Mouse (Mus musculus) cerebellum, adult 9-10 months (tissue): ENCODE results near the gene Mrps2.
"Not testable (repeated sequence)": the region's sequence is repeated elsewhere in the genome, so short reads cannot be mapped to it uniquely, and the experiment has no call there.

Experiments
- DNase-seq: peaks from one replicate; pipeline ENCODE4 v3.0.0; 2022

Mrps2 gene

DNA sequence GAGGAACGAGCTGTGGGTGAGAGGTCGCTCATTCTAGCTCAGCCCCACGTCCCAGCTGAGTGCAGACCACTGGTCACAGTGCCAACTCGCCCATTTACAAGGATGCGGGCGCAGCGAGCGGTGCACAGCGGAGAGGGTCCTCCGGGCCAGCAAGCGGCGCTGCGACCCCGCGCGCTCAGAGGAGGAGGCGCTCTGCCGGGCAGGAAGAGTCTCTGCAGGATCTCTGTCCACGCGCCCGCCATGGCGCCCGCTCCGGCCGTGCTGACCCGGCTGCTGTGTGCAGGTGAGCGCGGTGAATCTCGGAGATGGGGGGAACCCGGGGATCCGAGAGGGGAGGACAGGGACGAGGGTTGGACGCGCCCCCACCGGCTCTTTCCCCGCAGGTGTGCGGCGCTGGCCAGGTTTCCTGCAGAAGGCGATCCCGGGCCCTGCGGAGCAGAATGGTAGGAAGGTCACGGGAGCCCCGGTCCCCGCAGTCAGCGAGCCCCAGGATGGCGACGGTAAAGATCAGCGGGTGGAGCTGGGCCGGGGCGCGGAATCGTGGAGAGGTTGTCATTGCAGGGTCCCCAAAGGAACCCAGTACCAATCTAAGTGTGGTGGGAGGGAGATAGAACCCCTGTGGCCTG, at the start of gene Mrps2:
Gene Mrps2, plus strand, starts transcription at position 207 of the 626 bp plus-strand sequence.
- DNase-seq = peak; percentile 83

- DNase-seq = peak; percentile 98
These were observed 48.0 kb upstream of the Mrps2 start for GRCm38 (mm10) chr2:28419898-28420297.

GRCm38 (mm10) chr2:28423167-28423566, 44.7 kb upstream of the Mrps2 start:
- peak; percentile 50 for DNase-seq

DNA sequence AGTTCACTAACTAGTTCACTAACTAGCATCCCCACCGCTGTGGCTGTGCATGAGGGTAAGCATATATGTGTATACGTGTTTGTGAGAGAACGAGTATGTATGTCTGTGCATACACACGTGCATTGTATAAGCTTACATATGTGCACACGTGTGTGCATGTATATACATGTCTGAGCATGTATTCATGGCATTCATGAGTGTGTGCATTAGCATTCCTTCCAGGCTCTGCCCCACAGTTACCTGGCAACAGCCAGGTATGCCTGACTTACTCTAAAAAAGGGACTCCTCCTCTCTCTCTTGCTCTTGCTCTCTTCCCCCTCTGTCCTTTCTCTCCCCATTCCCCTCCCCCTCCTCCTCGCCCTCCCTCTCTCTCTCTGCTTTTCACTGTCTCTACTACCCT, 40.6 kb upstream of the Mrps2 start:
- no peak for DNase-seq

DNA sequence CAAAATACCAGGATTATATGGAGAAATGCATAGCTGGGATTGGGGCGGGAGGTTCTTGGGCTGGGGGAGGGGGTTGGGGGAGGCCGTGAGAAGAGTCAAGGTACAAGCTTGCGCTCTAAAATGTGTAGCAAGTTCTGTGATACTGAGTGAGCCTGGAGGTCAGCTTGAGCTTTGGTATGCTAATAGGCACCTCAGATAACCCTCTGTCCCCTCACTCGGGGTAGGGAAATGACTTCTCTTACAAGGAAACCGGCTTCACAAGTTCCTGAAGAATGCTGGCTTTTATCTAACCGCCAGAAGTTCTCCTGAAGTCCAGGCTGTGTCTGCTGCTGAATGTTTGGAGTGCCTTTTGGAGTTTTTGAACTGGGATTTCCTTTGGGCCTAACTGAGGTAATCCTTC, 37.0 kb upstream of the Mrps2 start:
- no peak for DNase-seq

GRCm38 (mm10) chr2:28432811-28433210, 35.1 kb upstream of the Mrps2 start:
- DNase-seq = no peak

- DNase-seq = no peak
These were observed 34.4 kb upstream of the Mrps2 start for GRCm38 (mm10) chr2:28433512-28433911.

GRCm38 (mm10) chr2:28435401-28435800, 32.5 kb upstream of the Mrps2 start:
- DNase-seq = no peak

DNA sequence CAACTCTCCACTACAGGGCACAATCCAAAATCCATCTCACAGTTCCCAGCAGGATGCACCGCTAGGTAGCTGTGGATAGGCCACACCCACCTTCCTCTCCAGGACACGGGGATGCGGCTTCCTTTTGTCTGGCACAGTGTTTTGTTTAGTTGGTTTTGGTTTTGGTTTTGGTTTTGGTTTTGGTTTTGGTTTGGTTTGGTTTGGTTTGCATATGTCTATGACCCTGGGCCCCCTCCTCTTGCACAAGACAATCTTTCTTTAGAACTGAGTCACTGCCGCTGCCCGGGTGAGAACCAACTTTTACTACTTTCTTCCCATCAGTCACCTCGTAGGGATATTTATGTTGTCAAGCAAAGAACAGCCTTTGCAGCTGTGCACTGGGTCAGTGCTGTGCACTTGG, 27.0 kb upstream of the Mrps2 start:
- no peak for DNase-seq

DNA sequence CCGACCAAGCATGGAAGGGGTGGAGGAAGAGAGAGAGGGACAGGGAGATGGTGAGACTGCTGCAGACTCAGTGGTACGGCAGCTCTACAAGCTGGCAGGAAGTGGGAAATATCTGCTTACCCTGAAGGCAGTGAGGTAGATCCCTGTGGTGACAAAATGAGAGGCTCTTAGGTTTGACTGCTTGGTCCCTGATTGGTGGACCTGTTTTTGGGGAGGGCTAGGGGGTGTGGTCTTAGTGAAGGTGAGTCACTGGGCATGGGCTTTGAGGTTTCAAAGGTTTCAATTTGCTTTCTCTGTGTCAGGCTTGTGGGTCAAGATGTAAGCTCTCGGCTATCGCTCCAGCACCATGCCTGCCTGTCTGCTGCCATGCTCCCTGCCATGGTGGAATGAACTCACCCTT, 22.8 kb upstream of the Mrps2 start:
- DNase-seq = no peak

DNA sequence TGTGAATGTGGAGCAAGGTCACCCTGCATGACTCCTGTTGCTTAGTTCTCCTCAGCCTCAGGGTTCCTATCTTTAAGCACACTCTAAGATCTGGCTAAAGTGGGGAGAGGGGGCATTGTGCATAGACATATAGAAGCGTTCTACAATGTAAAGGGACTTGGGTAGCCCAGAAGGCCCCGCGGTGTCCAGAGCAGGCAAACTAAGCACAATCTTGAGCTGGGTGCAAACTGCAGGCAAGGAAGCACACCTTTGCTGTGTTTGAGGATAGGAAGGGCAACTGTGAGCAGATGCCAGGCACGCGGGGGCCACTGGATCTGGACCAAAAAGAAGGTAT, 21.7 kb upstream of the Mrps2 start:
- peak; percentile 26 for DNase-seq

DNA sequence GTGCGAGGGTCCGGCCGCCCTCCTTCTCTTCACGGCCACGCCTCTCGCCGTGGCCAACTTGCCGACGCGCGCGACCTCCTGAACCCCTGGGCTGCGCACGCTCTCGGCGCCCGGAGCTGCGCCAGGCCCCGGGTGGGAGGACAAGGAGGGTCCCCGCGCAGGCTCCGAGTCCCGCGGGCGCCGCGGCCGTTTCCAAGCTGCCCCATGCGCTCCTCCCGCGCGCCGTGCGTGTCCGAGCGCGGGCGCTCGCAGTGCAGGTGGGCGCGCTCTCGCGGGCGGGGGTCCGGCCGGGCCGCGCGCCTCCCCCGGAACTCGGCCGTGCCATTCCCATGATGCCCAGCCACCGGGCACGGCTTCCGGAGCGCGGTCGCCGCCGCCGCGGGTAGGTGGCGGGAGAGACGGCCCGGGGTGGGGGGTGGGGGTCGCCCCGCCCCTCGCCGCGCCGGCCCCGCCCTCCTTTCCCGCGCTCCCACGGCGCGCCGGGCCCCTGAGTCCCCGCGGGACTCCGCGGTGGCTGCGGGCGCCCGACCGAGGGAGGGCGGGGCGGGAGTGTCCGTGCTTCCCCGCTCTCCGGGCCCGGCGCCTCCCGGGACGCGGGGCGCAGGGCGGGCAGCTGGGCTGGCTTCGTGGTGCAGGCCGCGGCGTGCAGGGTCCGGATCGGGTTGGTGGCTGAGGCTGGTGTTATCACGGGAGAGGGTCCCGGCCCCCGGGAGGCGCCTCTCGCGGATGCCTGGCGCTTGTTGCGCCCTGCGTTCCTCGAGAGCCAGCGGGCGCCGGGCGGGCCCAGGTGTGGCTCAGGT, 21.2 kb upstream of the Mrps2 start, which contains the start of gene Ppp1r26:
Gene Ppp1r26, plus strand, starts transcription at position 286 of the 800 bp plus-strand sequence.
- DNase-seq = peak; percentile 43

- no peak for DNase-seq
These were observed 20.6 kb upstream of the Mrps2 start for GRCm38 (mm10) chr2:28447315-28447670.

DNA sequence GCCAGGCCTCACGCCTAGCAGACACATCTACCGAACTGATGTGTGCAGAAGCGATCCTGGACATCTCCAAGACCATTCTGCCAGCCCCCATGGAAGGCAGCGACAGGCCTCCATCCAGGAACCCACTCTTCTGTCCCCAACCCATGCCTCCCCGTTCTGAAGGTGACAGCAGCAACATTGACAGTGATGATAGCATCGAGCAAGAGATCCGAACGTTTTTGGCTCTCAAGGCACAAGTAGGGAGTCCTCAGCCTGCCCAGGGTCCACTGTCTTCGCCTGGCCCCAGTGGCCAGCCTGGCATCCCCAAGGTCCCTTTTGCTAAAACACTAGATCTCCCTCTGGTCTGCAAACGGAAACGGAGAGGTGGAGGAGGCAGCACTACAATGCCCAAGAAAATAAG, 16.2 kb upstream of the Mrps2 start:
- no peak for DNase-seq

- no peak for DNase-seq
These were observed 14.3 kb upstream of the Mrps2 start for GRCm38 (mm10) chr2:28453539-28453938.

GRCm38 (mm10) chr2:28456616-28457015, 11.2 kb upstream of the Mrps2 start:
- DNase-seq = no peak

DNA sequence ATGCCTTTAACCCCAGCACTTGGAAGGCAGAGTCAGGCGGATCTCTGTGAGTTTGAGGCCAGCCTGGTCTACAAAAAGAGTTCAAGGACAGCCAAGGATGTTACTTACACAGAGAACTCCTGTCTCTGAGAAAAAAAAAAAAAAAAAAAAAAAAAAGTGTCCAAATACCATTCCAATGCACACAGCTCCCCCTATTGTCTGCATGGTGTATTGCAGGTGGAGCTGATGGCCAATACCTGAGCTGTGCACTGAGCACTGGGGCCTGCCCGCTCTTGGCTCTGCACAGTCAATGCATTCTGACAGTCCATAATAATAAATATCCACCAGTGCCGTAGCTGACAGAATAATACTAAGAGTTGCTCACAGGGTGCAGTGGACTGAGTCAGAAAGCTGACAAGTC, 3.9 kb upstream of the Mrps2 start:
- peak; percentile 83 for DNase-seq

DNA sequence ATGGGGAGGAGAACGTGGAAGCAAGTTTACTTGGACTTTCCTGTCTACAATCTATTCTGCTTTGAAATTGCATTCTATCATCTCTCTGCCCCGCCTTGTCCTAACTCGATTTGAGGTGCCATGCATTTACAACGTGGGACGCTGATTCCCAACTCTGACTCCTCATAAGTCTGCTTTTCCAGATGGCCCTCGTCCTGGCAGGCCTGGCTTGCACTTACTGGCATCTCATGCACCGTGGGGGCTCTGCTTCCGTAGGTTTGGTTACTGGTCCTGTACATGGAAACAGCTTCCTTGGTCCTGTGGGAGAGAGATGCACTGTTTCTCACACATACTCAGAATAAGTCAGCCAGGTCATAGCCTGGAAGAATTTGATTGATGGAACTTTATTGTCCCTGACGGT, 2.9 kb upstream of the Mrps2 start:
- no peak for DNase-seq

DNA sequence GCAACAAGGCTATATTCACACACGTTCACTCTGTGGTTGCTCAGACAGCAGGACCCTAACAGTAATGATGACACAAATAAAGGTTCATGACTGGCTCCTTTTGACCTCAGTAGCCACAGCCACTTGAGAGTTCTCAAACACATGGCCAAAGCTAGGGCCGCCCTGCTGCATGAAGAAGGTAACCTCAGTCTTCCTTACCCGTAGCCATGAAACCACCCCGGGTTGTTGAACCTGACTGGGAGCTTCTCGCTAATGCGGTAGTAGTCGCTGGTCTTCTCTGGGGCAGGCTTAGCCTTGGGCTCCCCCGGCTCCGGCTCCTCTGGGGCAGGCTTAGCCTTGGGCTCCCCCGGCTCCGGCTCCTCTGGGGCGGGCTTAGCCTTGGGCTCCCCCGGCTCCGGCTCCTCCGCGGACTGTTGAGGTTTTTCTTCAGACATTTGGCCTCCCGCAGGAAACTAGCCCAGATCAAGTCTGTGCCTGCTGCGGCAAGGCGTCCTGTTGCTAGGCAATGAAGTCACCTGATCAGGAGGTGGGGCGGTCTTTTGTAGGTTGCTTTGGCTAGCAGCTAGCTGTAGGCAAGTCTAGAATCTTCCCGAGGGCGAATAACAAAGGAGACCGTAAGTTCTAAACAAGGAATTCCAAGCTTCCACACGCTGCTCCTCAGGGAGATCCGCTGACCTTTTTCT, 1.9 kb upstream of the Mrps2 start, which contains the start of gene 1700007K13Rik:
Gene 1700007K13Rik, minus strand, starts transcription at position 497 of the 683 bp plus-strand sequence.
- peak; percentile 81 for DNase-seq

DNA sequence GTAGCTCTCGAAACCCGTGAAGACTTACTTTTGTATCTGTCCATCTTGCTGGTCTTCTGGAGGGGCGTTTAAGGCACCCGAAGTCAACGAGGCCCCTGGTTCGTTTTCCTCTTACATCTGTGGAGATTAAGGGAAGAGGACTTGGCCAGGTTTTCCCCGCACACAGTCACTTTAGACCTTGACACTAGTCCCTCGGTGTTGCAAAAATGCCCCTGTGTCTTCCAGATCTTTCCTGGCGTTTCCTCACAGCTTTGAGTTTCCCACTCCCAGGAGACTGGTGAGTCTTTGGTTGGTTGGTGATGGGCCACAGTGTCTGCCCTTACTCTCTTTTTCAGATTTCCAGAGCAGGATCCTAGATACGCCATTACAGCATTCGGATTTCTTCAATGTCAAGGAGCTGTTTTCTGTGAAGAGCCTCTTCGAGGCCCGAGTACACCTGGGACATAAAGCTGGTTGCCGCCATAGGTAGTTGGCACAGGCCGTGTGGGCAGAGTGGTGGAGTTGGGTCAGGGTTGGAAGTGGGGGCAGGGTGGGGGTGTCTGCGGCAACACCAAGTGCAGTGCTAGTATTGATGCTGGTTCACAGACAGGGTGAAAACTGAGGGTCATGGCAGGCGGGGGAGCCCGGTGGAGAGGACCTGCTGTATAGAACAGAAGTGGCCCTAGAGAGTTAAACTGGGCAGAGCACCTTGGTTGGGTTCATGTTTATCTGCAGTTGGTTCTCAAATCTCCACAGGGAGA, 790 bp downstream of the Mrps2 start:
- DNase-seq = no peak

DNA sequence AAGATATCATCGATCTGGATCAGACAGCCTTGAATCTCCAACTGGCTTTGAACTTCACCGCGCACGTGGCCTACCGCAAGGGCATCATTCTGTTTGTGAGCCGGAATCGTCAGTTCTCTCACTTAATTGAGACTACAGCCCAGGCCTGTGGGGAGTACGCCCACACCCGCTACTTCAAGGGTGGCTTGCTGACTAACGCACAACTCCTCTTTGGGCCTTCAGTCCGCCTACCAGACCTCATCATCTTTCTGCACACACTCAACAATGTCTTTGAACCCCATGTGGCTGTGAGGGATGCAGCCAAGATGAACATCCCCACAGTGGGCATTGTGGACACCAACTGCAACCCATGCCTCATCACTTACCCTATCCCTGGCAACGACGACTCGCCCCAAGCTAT, 1.6 kb downstream of the Mrps2 start:
- no peak for DNase-seq

DNA sequence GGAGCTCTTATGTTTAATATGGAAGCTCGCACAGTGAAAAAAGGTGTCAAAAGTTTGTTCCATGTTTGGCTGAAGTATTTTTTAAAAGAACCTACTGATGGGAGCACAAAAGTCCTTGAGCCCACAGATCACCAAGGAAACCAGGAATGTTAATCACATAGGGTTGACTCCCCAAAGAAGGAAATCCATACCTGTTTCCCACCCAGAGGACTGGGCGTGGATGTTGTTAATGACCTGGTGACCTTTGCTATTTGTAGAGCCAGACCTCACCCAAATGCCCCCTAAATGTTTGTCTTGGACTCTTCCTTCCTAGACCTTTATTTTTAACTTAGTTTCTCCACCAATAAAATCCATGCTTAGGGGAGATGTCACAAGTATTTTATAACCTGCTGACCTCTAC, 2.7 kb downstream of the Mrps2 start:
- DNase-seq = no peak

- DNase-seq = not testable (repeated sequence)
These were observed 4.1 kb downstream of the Mrps2 start for GRCm38 (mm10) chr2:28472011-28472410.
